Mouse (Mus musculus) embryonic facial prominence, embryonic 12.5 days (tissue): Measurements from ENCODE around the gene Mob4. TPM values are rescaled to one million over a fixed set of nuclear protein-coding genes. Genes with fewer than 3 reads are reported as not detected.

Experiments used
- ATAC-seq: fragments of 200-750 bp; cut with Nextera tagmentation; 2 replicates; pipeline ENCODE4 v1.8.0; 2017; ENCODE audit not compliant: insufficient number of reproducible peaks, insufficient read depth, low FRiP score, low TSS enrichment
- H3K27ac ChIP-seq: fragments of 300-500 bp; sonication (generic); 2 replicates; pipeline ENCODE4 v1.5.1; 2016; ENCODE audit warnings: mild to moderate bottlenecking
- H3K27me3 ChIP-seq: fragments of 300-500 bp; sonication (generic); 2 replicates; pipeline ENCODE4 v1.6.1; 2016; ENCODE audit warnings: mild to moderate bottlenecking, moderate library complexity
- H3K36me3 ChIP-seq: fragments of 300-500 bp; sonication (generic); 2 replicates; pipeline ENCODE4 v1.6.1; 2016; ENCODE audit warnings: mild to moderate bottlenecking
- H3K4me1 ChIP-seq: fragments of 300-500 bp; sonication (generic); 2 replicates; pipeline ENCODE4 v1.6.1; 2016
- H3K4me2 ChIP-seq: fragments of 300-500 bp; sonication (generic); replicated peaks from 2 replicates; pipeline ENCODE4 v1.6.1; 2016; ENCODE audit warnings: mild to moderate bottlenecking, moderate library complexity
- H3K4me3 ChIP-seq: fragments of 300-500 bp; sonication (generic); 2 replicates; pipeline ENCODE4 v1.5.1; 2016; ENCODE audit warnings: mild to moderate bottlenecking
- H3K9ac ChIP-seq: fragments of 300-500 bp; sonication (generic); 2 replicates; pipeline ENCODE4 v1.6.1; 2016; ENCODE audit warnings: mild to moderate bottlenecking, moderate library complexity
- H3K9me3 ChIP-seq: fragments of 300-500 bp; sonication (generic); 2 replicates; pipeline ENCODE4 v1.6.1; 2016; ENCODE audit warnings: mild to moderate bottlenecking, moderate library complexity
- WGBS: fragments of 180-500 bp; shearing (Covaris S2); methylation state at CpG from one replicate; pipeline ENCODE4 v1.1.7; 2016; 5-methylcytosine and 5-hydroxymethylcytosine counted together
- polyA plus RNA-seq: library from polyadenylated mRNA; unstranded; fragments of >200 nt; fragmentation: Nextera tagmentation; extraction: Ambion mirVana; gene quantifications from 2 replicates; pipeline ENCODE4 v1.2.1, GENCODE M21; 2016

The Mob4 gene
- polyA plus RNA-seq, 1 experiment from 2014 or later: 155 TPM

DNA sequence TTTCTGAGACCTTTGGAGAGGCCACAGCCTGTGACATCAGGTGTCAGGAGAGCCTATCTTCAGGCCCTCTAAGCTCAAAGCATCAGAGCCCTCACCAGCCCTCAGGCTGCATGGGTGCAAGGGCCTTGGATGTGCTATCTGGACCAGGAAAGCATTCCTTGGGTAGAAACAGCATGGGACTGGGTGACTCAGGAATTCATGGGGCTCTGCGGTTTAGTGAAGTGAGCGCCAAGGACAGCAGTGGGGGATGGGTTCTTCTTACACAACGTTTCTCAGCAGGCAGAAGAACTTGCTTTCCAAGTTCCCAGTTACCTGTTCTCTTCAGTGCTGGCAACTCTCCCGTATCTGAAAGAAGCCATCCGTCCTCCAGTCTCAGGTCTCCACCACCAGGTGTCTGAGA lies 33.0 kb downstream of the Mob4 start:
- Histone ChIP-seq H3K27ac (no peak overlapping the region), H3K36me3 (peaks cover 15% of the 10 kb centered on the region), H3K4me3 (no peak overlapping the region), H3K9ac (no peak overlapping the region), H3K9me3 (peaks cover 2% of the 10 kb centered on the region; the same call in 1 of the 2 replicates), H3K27me3 (no peaks in the 10 kb centered on the region), H3K4me1 (no peaks in the 10 kb centered on the region), H3K4me2 (no peak overlapping the region)
- ATAC-seq: no peak
- 47% methylated on average over 5 of the region's 5 CpGs for WGBS

DNA sequence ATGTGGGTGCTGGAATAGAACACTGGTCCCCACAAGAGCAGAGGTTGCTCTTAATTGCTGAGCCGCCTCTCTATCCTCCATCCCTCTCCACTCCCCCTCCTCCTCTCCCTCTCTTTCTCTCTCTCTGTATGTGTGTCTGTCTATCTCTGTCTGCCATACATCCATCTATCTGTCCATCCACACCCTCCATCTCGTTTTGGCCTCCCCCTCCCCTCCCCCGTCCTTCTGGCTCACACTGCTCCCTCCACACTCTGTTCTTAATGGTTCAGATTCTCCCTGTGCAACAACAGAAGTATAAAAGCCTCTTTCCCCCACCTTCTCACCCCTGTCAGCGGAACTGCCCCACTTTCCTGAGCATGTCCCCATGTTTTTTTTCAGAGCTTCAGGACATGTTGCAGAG lies 36.5 kb downstream of the Mob4 start:
- no peak for ATAC-seq
- Histone ChIP-seq H3K27me3 (no peaks in the 10 kb centered on the region), H3K9ac (no peak overlapping the region), H3K4me2 (no peak overlapping the region), H3K27ac (no peak overlapping the region), H3K36me3 (peaks cover 31% of the 10 kb centered on the region), H3K9me3 (peaks cover 6% of the 10 kb centered on the region), H3K4me3 (no peak overlapping the region), H3K4me1 (no peaks in the 10 kb centered on the region)
- WGBS: 86% methylated on average over 4 of the region's 4 CpGs

DNA sequence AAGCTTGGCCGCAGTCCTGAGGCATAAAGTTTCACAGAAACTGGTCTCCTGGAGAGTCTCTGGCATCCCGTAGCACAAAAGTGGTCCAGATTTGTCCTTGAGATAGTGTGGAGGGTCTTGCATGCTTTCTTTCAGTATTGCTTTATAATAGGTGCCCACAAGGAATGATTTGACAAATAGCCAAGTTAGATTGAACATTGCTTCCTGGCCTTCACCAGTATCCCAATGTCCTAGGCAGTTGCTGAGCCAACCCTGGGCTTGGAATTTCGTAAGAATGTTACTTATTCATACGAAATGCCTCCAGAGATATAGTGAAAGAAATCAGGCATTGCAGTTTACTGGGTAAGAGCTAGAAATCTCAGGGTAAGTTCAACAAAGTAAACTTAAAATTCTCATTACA lies 37.6 kb downstream of the Mob4 start:
- H3K4me1 ChIP-seq: no peaks in the 10 kb centered on the region
- H3K9ac ChIP-seq: no peak overlapping the region
- H3K4me2 ChIP-seq: no peak overlapping the region
- peaks cover 6% of the 10 kb centered on the region for H3K9me3 ChIP-seq
- H3K27ac ChIP-seq: no peak overlapping the region
- no peak overlapping the region for H3K4me3 ChIP-seq
- no peaks in the 10 kb centered on the region for H3K27me3 ChIP-seq
- WGBS: 93% methylated on average over 4 of the region's 4 CpGs
- ATAC-seq: no peak
- peaks cover 38% of the 10 kb centered on the region for H3K36me3 ChIP-seq

DNA sequence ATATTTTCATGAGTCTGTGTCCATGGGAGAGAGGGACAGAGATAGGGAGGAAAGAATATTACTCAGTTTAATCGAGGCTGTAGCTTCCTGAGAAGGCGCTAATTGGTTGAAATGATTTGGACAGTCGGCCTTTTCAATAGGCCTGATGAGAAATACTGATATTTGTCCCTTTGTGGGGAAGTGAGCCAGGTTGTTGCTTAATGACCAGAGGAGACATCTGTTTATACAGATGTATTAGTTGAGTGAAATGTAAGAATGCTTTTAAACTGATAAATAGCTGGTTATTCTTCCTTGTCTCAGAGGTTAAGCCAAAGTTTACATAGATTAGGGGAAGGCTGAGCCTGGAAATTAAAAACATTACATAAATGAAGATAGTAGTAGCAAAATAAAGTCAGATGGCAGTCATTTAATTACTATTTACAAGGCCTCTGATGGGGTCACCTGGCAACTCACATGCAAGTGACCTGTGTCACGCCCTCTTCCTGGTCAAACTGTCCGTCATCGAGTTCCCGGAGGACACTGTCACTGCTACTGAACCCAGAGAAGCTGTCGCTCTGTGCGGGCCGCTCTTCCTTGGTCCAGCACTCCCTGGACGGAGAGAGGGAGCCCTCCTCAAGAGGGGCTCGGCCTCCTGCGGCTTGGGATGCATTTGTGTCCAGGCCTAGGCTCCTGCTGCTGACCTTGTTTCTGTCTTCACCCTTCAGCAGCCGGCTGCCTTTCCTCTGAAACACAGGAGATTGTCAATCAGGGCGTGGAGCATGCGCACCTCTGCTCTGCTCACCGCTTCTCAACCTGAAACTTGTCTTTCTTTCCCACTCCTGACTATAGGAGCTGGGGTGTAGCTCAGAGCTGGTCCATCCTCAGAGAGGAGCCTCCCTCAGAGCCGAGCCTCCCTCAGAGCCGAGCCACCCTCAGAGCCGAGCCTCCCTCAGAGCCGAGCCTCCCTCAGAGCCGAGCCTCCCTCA lies 40.6 kb downstream of the Mob4 start:
- ATAC-seq: no peak; the same call in 1 of the 2 replicates
- Histone ChIP-seq H3K27me3 (no peaks in the 10 kb centered on the region), H3K4me1 (no peaks in the 10 kb centered on the region), H3K4me3 (no peak overlapping the region), H3K4me2 (0 out of 2 replicates have a peak overlapping the region, but pooled peaks have one; percentile 17), H3K27ac (no peak overlapping the region), H3K9me3 (peaks cover 6% of the 10 kb centered on the region), H3K9ac (no peak overlapping the region), H3K36me3 (peaks cover 45% of the 10 kb centered on the region)
- WGBS: 59% methylated on average over 22 of the region's 22 CpGs

DNA sequence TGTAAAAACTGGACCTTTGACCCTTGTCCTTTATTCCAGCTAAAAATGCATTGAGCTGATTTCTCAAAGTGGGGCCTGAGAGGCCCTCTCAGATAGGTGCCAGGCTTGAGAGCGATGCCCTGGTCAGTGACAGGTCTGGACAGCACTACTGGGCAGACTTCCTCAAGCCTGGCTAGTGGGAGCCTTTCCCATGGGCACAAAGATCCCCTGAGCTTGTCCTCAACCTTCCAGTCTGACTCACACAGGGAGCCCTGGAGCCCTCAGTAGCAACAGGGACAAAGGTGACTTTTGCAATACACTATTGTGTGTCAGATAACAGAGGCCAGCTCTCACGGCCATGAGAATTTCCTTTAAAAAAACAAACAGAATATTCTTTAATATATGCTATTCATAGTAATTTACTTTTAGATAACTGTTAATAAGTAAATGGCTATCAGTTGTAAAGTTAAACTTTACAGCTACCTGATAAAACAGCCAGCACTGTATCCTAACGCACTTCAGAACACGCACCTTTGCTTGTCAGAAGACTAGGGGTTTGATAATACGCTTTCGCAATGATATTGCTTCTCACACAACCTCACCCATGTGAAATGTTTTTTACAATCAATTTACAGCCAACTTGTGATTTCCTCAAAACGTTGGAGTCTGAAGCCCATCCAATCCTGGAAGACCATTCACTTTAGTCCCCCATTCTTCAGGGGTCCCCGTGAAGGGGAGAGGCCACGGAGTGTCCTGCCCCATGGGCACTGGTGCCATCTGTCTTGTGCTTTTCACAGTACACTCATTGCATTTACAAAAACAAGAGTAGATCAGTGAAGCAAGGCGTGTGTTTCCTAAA lies 42.9 kb downstream of the Mob4 start:
- Histone ChIP-seq H3K9ac (no peak overlapping the region), H3K4me2 (no peak overlapping the region), H3K4me1 (no peaks in the 10 kb centered on the region), H3K36me3 (peaks cover 44% of the 10 kb centered on the region), H3K4me3 (no peak overlapping the region), H3K27me3 (no peaks in the 10 kb centered on the region), H3K9me3 (peaks cover 5% of the 10 kb centered on the region), H3K27ac (no peak overlapping the region)
- 86% methylated on average over 10 of the region's 10 CpGs for WGBS
- no peak for ATAC-seq

DNA sequence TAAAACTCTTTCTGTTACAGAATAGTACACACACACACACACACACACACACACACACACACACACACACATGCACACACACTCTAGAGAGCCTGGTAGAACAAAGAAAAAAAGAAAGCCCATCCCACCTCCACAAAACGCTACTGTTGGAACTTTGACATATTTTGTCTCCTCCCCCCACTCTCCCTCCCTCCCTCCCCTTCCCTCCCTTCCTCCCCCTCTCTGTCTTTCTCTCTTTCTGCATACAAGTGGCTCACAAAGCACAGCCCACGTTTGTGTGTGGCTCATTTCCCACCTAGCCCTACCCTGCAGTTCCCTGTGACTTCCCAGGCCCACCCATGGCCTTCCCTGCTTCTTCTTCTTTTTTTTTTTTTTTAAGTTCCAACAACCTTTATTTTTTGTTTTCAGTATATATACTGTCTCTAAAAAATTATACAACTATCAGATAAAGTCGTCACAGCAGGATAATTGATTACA lies 43.6 kb downstream of the Mob4 start:
- H3K9ac ChIP-seq: no peak overlapping the region
- H3K36me3 ChIP-seq: peaks cover 39% of the 10 kb centered on the region
- H3K4me3 ChIP-seq: no peak overlapping the region
- no peaks in the 10 kb centered on the region for H3K27me3 ChIP-seq
- no peak overlapping the region for H3K27ac ChIP-seq
- no peaks in the 10 kb centered on the region for H3K9me3 ChIP-seq
- H3K4me1 ChIP-seq: no peaks in the 10 kb centered on the region
- ATAC-seq: no peak
- H3K4me2 ChIP-seq: no peak overlapping the region
- WGBS: 32% methylated on average over 3 of the region's 3 CpGs

DNA sequence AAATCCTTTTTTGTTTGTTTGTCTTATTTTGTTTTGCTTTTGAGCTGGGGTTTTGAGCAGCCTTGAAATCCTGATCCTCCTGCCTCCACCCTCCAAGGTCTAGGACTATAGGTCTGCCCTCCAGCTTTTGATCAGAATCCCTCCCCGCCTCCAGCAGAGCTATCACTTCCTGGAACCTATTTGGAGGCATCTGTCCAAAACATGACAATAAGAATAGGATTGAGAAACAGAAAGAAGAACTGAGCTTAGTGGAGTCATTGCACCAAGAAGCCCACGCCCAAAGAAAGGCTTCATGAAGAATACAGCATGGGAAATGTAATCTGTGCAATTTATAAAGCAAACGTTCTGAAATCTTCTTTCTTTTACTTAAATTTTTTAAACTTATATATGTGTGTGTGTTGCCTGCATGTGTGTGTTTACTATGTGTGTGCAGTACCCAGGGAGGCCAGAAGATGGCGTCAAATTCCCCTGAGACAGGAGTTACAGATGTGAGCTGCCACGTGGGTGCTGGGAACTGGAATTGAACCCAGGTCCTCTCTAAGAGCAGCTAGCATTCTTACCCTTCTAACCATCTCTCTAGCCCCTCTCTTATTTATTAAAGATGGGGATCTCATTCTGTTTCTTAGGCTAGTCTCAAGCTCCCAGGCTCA lies 49.0 kb downstream of the Mob4 start:
- H3K36me3 ChIP-seq: peaks cover 54% of the 10 kb centered on the region
- H3K27me3 ChIP-seq: no peaks in the 10 kb centered on the region
- H3K4me3 ChIP-seq: no peak overlapping the region
- WGBS: 79% methylated on average over 5 of the region's 5 CpGs
- ATAC-seq: no peak
- H3K27ac ChIP-seq: no peak overlapping the region
- H3K9me3 ChIP-seq: no peaks in the 10 kb centered on the region
- no peak overlapping the region for H3K9ac ChIP-seq
- no peaks in the 10 kb centered on the region for H3K4me1 ChIP-seq
- no peak overlapping the region for H3K4me2 ChIP-seq

DNA sequence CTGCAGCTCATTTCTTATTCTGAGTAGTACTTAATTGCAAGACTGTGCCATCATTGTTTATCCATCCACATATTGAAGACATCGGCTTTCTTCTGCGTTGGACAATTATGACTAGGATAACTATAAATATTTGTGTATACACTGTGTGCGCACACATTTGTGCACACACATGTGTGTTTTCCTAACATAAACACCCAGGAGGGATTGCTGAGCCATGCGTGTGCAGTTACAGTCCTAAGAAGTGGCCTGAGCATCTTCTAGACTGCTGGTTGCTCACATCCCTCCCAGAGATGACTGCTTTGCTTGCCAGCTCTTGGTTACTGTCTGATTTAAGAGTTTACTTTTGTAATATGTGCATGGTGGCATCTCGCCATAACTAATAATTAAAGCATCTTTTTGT lies 51.4 kb downstream of the Mob4 start:
- no peak overlapping the region for H3K4me2 ChIP-seq
- 55% methylated on average over 5 of the region's 5 CpGs for WGBS
- H3K36me3 ChIP-seq: peaks cover 40% of the 10 kb centered on the region
- no peak overlapping the region for H3K27ac ChIP-seq
- no peak overlapping the region for H3K9ac ChIP-seq
- ATAC-seq: no peak
- H3K9me3 ChIP-seq: no peaks in the 10 kb centered on the region
- H3K27me3 ChIP-seq: no peaks in the 10 kb centered on the region
- no peak overlapping the region for H3K4me3 ChIP-seq
- no peaks in the 10 kb centered on the region for H3K4me1 ChIP-seq

DNA sequence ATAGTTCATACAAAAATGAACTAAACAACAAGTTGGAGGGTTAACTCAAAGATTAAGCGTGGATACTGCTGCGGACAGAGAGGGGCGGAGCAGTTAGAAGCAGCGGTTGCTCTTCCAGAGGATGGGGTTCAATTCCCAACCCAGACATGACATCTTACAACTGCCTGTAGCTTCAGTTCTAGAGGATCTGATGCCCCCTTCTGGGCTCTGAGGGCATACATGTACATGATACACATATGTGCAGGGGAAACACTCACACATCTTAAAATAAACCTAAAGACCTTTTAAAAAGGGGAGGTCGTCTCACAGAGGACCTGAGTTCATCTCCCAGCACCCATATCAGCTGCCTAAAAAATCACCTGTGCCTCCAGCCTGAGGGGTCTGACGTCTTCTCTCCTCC lies 54.7 kb downstream of the Mob4 start:
- H3K4me1 ChIP-seq: no peaks in the 10 kb centered on the region
- no peak overlapping the region for H3K9ac ChIP-seq
- no peaks in the 10 kb centered on the region for H3K9me3 ChIP-seq
- H3K27me3 ChIP-seq: no peaks in the 10 kb centered on the region
- H3K36me3 ChIP-seq: peaks cover 34% of the 10 kb centered on the region
- H3K4me3 ChIP-seq: no peak overlapping the region
- 87% methylated on average over 6 of the region's 6 CpGs for WGBS
- ATAC-seq: no peak
- no peak overlapping the region for H3K27ac ChIP-seq
- no peak overlapping the region for H3K4me2 ChIP-seq

DNA sequence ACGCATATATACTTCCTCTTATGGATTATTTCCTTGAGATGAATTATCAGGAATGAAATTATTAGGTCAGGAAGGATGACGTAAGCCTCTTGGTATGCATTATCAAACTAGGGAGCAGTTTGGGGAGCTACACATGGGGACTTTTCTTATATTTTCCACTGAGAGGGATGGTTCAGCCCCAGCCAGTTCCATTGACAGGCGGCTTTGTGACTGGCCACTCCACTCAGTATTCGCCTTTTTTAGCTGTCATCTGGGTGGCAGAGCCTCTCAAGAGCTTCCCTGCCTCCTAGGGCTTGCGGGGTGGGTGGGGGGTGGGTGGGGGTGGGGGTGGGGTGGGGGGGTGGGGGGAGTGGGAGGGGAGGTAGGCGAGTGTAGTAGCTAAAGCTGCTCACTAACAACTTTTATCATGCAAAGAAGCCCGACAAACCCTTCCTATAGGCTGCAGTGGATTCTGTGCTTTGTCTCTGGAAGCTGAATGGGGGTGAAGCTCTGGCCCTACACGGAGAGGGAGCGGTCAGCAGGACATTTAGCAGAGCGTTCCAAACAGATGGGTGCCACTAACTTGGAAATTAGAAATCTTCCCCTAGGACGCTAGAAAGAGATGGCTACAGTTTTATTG lies 55.7 kb downstream of the Mob4 start:
- no peak for ATAC-seq
- Histone ChIP-seq H3K27ac (no peak overlapping the region), H3K4me3 (no peak overlapping the region), H3K4me2 (no peak overlapping the region), H3K36me3 (peaks cover 25% of the 10 kb centered on the region), H3K9ac (no peak overlapping the region), H3K9me3 (no peaks in the 10 kb centered on the region), H3K27me3 (no peaks in the 10 kb centered on the region), H3K4me1 (no peaks in the 10 kb centered on the region)
- WGBS: 36% methylated on average over 11 of the region's 11 CpGs

DNA sequence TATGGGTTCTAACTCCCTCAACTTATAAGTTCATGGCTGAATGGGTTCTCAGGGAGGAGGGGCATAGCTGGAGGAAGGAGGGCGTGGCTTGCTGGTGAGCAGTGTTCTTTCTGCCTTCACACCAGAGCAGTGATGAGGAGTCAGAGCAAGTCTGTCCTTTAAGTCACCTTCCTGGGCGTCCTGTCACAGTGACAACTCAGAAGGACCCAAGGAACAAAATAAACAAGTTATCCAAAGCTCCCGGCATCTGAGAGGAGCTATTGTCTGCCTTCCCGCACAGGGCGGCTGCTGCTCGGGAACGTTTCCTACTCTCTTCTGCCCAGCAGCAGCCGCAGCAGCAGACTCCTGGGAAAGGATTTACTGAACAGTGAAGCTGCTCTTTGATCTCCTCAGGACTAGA lies 61.0 kb downstream of the Mob4 start:
- peak overlapping the region; percentile 22 for H3K4me3 ChIP-seq
- peak overlapping the region; percentile 38 for H3K4me2 ChIP-seq
- WGBS: 16% methylated on average over 8 of the region's 8 CpGs
- H3K9ac ChIP-seq: 0 out of 2 replicates have a peak overlapping the region, but pooled peaks have one; percentile 10
- no peaks in the 10 kb centered on the region for H3K27me3 ChIP-seq
- H3K27ac ChIP-seq: peak overlapping the region; percentile 30; the same call in 1 of the 2 replicates
- no peaks in the 10 kb centered on the region for H3K9me3 ChIP-seq
- H3K4me1 ChIP-seq: peaks cover 18% of the 10 kb centered on the region; the same call in 1 of the 2 replicates
- no peak for ATAC-seq
- H3K36me3 ChIP-seq: peaks cover 5% of the 10 kb centered on the region; the same call in 1 of the 2 replicates
